Mouse (Mus musculus) hematopoietic stem cell, adult 5-6 weeks (primary cell): Measurements from ENCODE around the gene Hyal6. TPM values are rescaled to one million over a fixed set of nuclear protein-coding genes. Genes with fewer than 3 reads are reported as not detected.

Experiments
- ATAC-seq, 2 experiments: fragments of 125-278 bp in 1 of 2; replicated peaks in 1 of 2; 2 replicates each; pipeline ENCODE4 v1.8.0; 2016 to 2017; ENCODE audit warnings: inconsistent platforms in 2 of 2, mild to moderate bottlenecking in 2 of 2, moderate number of reproducible peaks in 2 of 2, low read depth in 1 of 2, moderate TSS enrichment in 1 of 2; ENCODE audit not compliant: low FRiP score in 2 of 2, poor library complexity in 2 of 2, severe bottlenecking in 2 of 2, insufficient read depth in 1 of 2, low TSS enrichment in 1 of 2
- total RNA-seq: library from RNA; stranded (forward); fragments of 172-1452, 232-1000 nt; gene quantifications from 2 replicates; pipeline ENCODE4 v1.2.3, GENCODE M21; 2017

The Hyal6 gene
- not detected in 2 replicates for total RNA-seq

- ATAC-seq, result no peak
Measured at GRCm38 (mm10) chr6:24732945-24733344, at the start of gene Hyal6. Gene Hyal6, plus strand, starts transcription at chr6:24733245.

DNA sequence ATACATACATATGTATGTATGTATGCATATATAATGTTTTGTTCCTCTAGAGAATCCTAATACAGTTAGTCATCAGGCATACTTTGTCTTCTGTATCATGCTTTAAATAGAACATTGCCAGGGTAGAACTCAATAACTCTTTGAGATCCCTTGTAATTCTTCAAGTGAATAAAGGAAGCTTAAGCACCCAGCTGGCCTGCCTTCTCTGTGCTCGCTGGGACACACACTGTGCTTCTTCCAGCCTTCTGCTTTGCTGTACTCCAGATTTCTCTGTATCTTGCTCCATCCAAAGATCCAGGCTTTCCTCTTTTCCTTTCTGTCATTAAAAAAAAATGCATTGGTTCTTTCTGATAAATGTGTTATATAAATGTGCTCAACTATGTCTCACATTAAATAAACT lies 45.2 kb upstream of the Hyal6 start:
- ATAC-seq, result no peak

- ATAC-seq, result no peak
Measured at GRCm38 (mm10) chr6:24694455-24695410, 38.3 kb upstream of the Hyal6 start.

- no peak for ATAC-seq
Measured at GRCm38 (mm10) chr6:24696117-24696516, 36.9 kb upstream of the Hyal6 start.

GRCm38 (mm10) chr6:24697216-24697615 lies 35.8 kb upstream of the Hyal6 start:
- no peak for ATAC-seq

- no peak for ATAC-seq
Measured at GRCm38 (mm10) chr6:24707090-24707489, 26.0 kb upstream of the Hyal6 start.

DNA sequence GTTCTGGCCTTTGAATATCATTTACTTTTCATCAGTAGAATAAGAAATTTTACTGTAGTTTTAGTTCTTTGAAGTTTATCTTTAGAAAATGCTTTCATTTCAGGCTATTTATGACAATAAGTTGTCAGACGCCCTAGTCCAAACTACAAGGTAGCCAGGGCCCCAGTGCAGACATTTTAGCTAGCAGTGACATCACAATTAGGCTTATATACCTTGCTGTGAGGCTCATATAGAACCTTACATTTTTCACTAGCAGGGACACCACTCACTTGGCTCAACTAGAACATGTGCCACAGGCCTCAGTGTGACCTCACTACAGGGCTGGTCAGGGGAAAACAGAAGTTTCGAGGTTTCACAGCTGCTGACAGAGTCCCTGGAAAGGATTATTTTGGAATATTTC lies 25.5 kb upstream of the Hyal6 start:
- no peak for ATAC-seq

- peak in 1 of 2 experiments; percentile 64; a peak in 1 of 4 replicates for ATAC-seq
Measured at GRCm38 (mm10) chr6:24721317-24722099, 11.5 kb upstream of the Hyal6 start.

DNA sequence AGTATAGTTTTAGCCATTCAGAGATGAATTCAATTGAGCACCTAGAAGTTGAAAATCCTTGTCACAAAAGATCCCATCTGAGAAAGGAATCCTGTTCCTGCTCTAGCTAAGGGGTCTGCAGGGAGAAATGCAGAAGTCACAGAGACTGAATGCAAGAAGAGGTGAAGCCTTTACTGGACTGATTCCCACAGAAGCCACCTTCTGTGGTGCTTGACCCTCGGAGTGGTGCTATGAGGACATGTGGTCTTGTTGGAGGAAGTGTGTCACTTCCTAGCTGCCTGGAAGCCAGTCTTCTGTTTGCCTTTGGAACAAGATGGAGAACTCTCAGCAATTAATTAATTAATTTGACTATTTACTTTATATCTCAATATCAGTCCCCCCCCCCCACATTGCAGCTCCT lies 4.9 kb upstream of the Hyal6 start:
- ATAC-seq, result peak; percentile 65 to 66; a peak in 3 of 4 replicates

GRCm38 (mm10) chr6:24734565-24734964 lies 1.5 kb downstream of the Hyal6 start:
- no peak for ATAC-seq

GRCm38 (mm10) chr6:24748029-24748428 lies 15.0 kb downstream of the Hyal6 start, which contains the start of gene Hyal4:
Gene Hyal4, plus strand, starts transcription at chr6:24748329.
- no peak for ATAC-seq

GRCm38 (mm10) chr6:24759281-24759680 lies 26.2 kb downstream of the Hyal6 start:
- no peak for ATAC-seq

GRCm38 (mm10) chr6:24766261-24766660 lies 33.2 kb downstream of the Hyal6 start:
- ATAC-seq, result no peak

DNA sequence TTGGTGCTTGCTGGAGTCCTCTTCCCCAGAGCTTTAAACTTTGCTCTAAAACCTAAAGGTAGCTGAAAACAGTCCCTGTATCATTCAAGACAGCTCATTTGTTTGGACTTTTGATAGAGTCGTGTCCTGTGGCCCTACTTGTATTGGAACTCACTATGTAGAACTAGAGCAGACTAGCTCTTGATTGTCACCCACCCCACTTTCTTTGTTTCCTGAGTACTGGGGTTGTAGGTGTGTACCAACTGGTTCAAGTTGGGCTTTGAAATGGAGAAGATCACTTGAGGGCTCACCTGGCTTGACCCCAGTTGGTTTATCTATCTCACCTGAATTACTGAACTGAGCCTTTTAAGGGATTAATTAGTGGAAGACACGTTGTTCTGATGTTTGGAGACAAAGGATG lies 46.1 kb downstream of the Hyal6 start:
- no peak for ATAC-seq

GRCm38 (mm10) chr6:24790888-24791287 lies 57.8 kb downstream of the Hyal6 start, which contains the start of gene Spam1:
Gene Spam1, plus strand, starts transcription at chr6:24791188.
- ATAC-seq, result no peak
